Mouse (Mus musculus): Measurements from ENCODE around the gene Gbf1.

DNA sequence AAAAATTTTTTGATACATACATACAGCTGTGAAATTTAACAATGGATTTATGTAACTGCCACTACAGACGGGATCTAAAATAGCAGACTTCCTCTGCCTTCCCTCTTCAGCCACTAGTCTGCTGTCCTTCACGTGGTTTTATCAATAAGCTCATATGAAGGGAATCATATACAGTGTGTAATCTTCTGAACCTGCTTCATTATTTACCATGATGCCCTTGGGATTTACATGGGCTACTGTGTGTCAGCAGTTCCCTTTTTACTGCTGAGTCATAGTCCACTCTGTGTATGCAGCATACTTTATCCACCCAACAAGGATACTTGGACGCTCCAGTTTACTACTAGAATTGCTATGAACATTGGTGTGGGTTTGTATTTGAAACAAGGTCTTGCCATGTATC, 75.0 kb downstream of the Gbf1 start:
- no peak for TF ChIP-seq GATA1 (IDR thresholded peaks at IDR 0.05; ENCODE audit: borderline replicate concordance, low read length)
- no peak for TF ChIP-seq FLI1 (IDR thresholded peaks at IDR 0.05; ENCODE audit: low read length)

All from megakaryocyte, embryonic 14.5 days (primary cell).